Mouse (Mus musculus) thymus, adult 2 months (tissue): ENCODE results near the gene Slc41a2.

Experiments
- CTCF ChIP-seq: fragments of 200-500 bp; IDR thresholded peaks from 2 replicates; pipeline ENCODE4 v1.5.1; 2012; ENCODE audit warnings: mild to moderate bottlenecking, control low read depth, low read length, moderate library complexity, borderline replicate concordance; ENCODE audit not compliant: control insufficient read depth, poor library complexity, insufficient read depth; ENCODE audit errors: extremely low read depth
- POLR2A ChIP-seq: fragments of 200-500 bp; IDR thresholded peaks from 2 replicates; pipeline ENCODE4 v1.6.1; 2012; ENCODE audit warnings: mild to moderate bottlenecking, low read length, control low read depth, moderate library complexity; ENCODE audit not compliant: control insufficient read depth, poor library complexity, insufficient read depth; ENCODE audit errors: extremely low read depth

GRCm38 (mm10) chr10:83313033-83313432, 24.6 kb downstream of the Slc41a2 start:
- TF ChIP-seq POLR2A = no peak
- no peak for TF ChIP-seq CTCF
